Mouse (Mus musculus) embryonic stem cell, embryonic (primary cell): Measurements from ENCODE around the gene Snx1.

Source experiments
- CTCF ChIA-PET, 4 experiments: fragments of 300-600 bp in 2 of 4; fragments of 350-600 bp in 2 of 4; sonication (Branson Sonifier 250); formaldehyde crosslinking; loops; one replicate each; lab custom pipeline; 2022; ENCODE audit warnings: inconsistent platforms in 2 of 4; lab: Charles Lee
- POLR2A ChIA-PET, 4 experiments: fragments of 300-600 bp in 2 of 4; fragments of 350-600 bp in 2 of 4; sonication (Branson Sonifier 250); formaldehyde crosslinking; loops; one replicate each; lab custom pipeline; 2022; ENCODE audit warnings: antibody characterized with exemption in 4 of 4, inconsistent platforms in 1 of 4; lab: Charles Lee

The Snx1 gene

DNA sequence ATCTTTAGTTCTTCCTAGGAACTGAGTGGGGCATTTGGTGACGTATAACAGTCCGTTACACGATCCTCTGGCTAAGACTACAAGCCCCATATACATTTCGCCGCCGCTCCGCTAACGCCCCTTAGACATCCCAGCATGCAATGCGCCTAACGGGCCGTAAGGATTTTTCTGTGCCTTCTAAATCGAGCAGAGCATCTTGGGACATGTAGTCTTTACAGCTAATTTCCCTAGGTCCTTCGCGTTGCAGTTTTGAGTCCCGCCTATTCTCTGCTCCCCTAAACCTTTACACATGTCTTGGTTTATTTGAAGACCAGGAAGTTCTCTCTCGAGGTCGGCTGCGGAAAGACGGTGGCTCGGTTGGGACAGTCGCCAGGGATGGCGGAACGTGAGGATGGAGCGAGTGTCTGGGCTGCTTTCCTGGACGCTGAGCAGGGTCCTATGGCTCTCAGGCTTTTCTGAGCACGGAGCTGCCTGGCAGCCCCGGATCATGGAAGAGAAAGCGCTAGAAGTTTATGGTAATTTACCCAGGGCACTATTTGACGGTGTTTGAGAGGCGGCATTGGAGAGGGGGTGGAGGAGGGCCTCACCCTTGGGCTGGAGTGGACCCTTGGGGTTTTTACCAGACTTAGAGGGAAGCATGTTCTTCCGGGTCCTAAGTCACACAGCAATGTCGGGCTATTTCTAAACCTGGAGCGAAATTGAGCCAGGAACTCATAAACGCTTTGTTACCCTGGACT lies at the start of gene Snx1, which contains the start of gene Ciao2a:
TSS of gene Snx1 (minus strand) at position 132 of the 737 bp plus-strand sequence.
TSS of gene Ciao2a (plus strand) at position 156 of the 737 bp plus-strand sequence.
- CTCF ChIA-PET = interaction anchor here in 2 of 4 experiments (0.5 to 1.5 kb wide), 6 partner anchors 9 to 1741 kb away, joined by 3 to 4 read pairs (median 3); partner anchors contain the start of gene Megf11 (in 1 of the 2)
- POLR2A ChIA-PET = interaction anchor here (0.6 to 2.2 kb wide), 17 partner anchors 9 to 819 kb away, joined by 3 to 11 read pairs (median 3); partner anchors contain the start of genes Aph1c (in 1 of the 4), Rps27l (in 1 of the 4) and Zfp609 (in 1 of the 4)

DNA sequence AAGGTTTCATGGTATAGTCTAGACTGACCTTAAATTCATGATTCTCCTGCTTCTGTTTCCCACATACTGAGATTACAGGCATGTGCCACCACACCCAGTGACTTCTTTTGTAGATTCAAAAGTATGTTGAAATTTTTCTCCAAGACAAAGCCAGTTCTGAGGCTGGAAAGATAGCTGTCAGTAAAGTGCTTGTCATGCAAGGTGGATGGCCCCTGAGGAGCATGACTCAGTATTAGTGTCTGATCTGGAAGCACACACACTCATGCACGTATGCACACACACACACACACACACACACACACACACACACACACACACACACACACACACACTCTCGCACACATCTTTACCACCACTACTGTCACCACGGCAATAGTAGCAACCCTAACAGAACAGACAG lies 48.6 kb upstream of the Snx1 start:
- POLR2A ChIA-PET = interaction anchor here in 1 of 4 experiments (0.7 kb wide), 1 partner anchor 112 kb away, joined by 3 read pairs; no protein-coding TSS in a partner anchor
- CTCF ChIA-PET = no interaction called here

DNA sequence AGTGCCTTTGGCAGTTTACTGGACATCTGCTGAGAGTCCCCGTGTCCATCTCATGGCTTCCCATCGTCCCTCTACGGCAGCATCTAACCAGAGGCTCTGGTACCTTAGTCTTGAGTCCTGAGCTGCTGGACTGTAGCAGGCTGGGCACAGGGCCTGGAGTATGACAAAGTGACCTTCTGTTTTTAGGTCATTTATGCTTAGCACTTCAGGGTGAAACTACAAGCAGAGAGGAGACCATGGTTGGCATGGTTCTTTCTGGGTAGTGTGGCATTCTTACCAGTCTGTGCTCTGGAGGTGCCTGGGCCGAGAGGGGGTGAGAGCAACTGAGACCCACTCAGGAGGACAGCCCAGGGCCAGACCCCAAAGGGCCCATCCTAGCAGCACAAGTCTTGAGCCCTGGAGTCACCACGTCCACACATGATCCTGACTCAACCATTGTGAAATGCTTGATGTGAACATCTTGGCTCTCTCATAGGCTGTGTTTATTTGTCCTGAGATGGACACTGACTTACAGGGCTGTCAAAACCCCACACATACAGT lies 47.0 kb upstream of the Snx1 start:
- CTCF ChIA-PET = interaction anchor here in 2 of 4 experiments (0.6 to 1.6 kb wide), 2 partner anchors 8 to 60 kb away, joined by 3 to 4 read pairs; no protein-coding TSS in a partner anchor
- POLR2A ChIA-PET = no interaction called here

DNA sequence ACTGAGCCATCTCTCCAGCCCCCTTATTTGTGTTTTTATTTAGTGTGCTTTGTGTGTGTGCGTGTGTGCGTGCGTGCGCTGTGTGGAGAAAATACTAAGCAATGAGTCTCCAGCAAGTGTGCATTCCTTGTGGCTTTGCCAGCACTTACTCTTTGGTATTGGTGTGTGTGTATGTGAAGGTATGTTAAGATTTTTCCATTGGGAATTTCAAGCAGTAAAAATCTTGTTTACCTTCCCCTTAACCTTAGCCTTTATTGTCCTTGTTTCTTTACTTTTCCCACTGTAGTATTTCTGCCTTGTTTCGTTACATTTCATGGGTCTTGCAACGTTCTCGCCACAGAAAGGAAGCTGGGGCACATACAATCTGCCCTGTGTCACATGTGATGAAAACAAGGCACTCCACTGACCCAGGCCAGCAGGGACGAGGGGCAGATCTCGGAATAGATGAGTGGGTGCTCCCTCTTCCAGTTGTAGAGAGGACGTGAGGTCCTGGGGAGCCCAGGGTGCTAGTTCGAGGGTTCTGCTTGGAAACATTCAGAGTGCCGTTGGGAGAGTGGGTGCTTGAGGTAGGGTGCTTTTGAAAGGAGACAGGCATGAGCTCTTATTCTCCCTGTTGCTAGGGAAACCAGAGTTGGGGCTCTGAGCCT lies 45.0 kb upstream of the Snx1 start:
- ChIA-PET CTCF (interaction anchor here in 1 of 4 experiments (0.7 kb wide), 1 partner anchor 519 kb away, joined by 3 read pairs; no protein-coding TSS in a partner anchor), POLR2A (no interaction called here)

DNA sequence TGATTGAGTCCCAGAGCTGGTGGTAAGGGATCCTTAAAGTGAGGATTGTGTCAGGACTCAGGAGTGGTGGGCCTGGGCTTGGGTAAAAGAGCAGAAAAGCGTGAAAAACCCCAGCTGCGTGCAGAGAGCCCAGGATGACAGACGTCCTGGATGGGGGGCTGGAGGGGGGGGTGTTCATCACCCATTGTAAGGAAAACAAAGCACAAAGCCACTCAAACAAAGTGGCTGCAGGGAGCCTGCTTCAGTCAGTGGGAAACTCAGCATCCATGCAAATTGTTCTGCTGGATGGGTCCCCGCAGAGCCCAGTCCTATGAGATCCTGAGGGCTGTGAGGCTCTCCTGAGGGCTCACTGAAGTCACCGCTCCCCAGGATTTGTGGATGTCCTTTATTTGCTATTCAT lies 44.1 kb upstream of the Snx1 start:
- POLR2A ChIA-PET = interaction anchor here in 1 of 4 experiments (0.6 to 1.1 kb wide), 2 partner anchors 17 to 422 kb away, joined by 3 read pairs; partner anchors contain the start of gene Usp3
- CTCF ChIA-PET = no interaction called here

DNA sequence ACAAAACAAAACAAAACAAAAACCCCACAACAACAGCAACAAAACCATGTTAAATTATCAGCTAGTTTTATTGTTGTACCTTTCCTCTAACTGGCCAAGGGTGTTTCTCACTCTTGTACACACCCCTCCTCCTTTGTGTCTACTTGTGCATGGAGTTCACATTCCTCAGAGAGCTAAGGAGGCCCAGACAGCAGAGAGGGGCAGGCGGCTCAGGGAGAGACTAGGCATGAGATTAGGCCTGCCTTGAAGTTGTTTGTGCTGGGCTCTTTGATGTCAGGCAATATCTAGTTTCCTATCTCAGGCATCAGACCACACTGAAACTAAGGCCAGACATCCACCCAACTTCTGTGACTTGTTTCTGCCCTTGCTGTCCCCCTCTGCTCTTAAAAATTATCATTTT lies 41.8 kb upstream of the Snx1 start:
- CTCF ChIA-PET = interaction anchor here in 2 of 4 experiments (0.6 to 1.5 kb wide), 2 partner anchors 10 to 49 kb away, joined by 4 read pairs; partner anchors contain the start of gene Dapk2 (in 1 of the 2)

DNA sequence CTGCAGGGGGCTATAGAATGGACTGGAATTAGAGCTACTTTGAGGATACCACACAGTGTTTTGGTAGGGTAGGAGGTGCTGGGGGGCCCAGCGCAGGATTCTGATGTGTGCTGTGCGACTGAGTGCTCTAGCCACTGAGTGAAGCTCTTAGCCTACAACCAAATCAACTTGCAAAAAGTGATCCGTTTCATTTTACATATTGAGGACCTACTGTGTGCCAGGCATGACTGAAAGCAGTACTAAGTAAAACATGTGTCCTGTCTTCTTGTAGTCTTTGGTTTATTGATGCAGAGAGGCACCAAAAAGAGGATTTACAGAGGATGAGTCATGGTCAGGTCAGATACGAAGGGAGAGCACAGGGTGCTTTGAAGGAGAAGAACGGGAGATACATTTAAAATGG lies 40.8 kb upstream of the Snx1 start:
- POLR2A ChIA-PET = interaction anchor here in 1 of 4 experiments (1.4 kb wide), 1 partner anchor 9 kb away, joined by 4 read pairs; the partner anchor contains the start of gene Dapk2

More for the DNA sequence above, 41.8 kb upstream of the Snx1 start:
- POLR2A ChIA-PET = interaction anchor here in 1 of 4 experiments (0.5 to 1.4 kb wide), 4 partner anchors 10 to 341 kb away, joined by 3 to 4 read pairs (median 4); partner anchors contain the start of genes Dapk2 and Zfp609

DNA sequence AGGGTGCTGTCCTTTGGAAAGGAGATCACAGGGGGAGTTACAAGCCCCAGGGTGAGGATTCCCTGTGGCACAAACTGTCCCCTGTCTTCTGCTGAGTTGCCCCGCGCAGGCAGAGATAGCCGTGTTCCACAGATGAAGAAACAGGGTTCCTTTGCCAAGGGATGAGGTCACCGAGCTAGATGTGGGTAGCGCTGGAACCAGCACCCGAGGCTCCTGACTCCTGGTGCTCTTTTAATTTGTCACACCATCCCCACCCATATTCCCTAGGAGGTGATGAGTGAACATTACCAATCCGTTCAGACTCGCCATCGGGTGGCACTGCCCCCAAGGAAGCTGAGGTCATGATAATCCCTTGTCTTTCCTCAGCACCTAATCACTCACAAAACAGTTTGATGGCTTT lies 36.6 kb upstream of the Snx1 start:
- CTCF ChIA-PET = interaction anchor here in 1 of 4 experiments (0.6 kb wide), 1 partner anchor 615 kb away, joined by 3 read pairs; no protein-coding TSS in a partner anchor
- POLR2A ChIA-PET = no interaction called here

More for the DNA sequence above, 40.8 kb upstream of the Snx1 start:
- CTCF ChIA-PET = interaction anchor here in 1 of 4 experiments (1.5 kb wide), 1 partner anchor 9 kb away, joined by 4 read pairs; the partner anchor contains the start of gene Dapk2

DNA sequence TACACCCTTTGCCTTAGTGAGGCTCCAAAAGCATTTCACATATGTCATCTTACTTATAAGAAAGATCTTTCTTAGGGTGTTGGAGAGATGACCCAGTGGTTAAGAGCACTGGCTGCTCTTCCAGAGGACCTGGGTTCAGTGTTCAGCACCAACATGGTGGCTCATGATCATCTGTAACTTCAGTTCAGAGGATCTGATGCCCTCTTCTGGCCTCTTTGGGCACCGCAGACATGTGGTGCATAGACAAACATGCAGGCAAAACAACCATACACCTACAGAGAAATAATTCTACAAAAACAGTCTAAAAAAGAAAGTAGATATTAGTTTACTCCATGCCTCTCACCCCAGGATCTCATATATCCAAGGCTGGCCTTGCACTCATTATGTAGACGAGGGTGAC lies 33.8 kb upstream of the Snx1 start:
- ChIA-PET POLR2A (no interaction called here), CTCF (interaction anchor here in 1 of 4 experiments (0.6 kb wide), 1 partner anchor 13 kb away, joined by 4 read pairs; no protein-coding TSS in a partner anchor)

DNA sequence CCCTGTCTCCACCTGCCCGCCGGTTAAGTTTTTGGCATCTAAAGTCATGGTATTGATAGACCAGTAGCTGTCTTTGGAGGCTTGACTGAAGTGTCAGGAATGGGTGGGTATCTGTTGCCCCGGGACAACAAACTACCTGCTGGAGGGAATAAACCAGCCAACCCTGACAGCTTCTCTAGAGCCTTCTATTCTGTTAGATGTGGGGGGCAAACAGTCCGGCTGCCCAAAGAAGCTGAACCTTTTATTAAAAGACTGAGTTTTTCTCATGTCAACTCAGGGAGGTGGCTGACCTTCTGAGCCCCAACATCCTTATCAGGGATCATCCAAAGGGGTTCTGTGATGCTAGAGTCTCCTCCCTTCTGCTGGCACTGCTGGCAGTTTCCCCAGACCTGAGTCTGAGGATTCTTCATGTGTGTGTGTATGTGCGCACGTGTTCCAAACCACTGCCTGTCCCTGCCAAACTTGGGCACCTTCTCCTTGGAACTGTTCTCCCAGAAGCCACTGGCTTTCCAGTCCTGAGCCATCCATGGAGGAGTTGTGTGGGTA lies 32.6 kb upstream of the Snx1 start:
- ChIA-PET POLR2A (interaction anchor here in 3 of 4 experiments (0.6 to 1.6 kb wide), 9 partner anchors 9 to 947 kb away, joined by 3 to 7 read pairs (median 3); no protein-coding TSS in a partner anchor), CTCF (interaction anchor here (0.5 to 2.6 kb wide), 14 partner anchors 10 to 1477 kb away, joined by 3 to 12 read pairs (median 4); partner anchors contain the start of gene Ankdd1a (in 1 of the 4))

DNA sequence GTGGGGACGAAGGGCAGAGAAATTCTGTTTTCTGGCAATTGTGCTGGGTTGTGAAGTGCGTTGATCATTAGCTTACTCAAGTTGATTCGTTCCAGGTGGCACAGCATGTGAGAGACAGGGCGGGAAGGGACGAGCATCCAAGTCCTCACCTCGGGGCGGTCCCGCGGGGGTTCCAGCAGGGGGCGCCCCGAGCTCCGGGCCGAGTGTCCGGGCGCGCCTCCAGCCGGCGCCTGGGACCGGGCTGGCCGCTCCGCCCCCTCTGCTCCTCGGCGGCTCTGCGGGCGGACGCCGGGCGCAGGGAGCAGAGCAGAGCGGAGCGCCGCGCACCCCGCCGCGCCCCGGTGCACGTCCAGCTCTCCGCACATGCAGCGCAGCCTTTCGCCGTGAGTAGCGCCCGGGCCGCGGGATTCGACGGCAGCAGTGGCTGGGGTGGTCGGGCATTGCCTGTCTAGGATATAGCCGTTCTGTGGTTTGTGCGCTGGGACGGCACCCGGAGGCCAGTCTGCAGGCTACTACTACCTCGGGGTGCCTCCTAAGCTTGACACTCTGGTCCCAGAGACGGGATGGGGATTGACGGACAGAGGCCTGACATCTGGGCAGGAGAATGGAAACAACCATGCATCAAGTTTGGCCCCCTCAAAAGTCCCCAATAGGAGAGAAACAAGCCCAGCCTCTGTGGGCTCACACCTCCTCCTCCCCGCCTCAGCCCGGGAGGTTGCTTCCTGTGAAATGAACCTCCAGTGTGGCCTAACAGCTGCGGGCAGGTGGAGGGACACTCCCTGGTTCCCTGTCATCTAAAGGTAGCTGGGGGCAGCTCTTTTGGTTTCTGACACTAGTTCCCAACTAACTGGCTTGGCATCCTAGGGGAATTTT lies 31.8 kb upstream of the Snx1 start, which contains the start of gene Dapk2:
TSS of gene Dapk2 (plus strand) at position 266 of the 873 bp plus-strand sequence.
- ChIA-PET POLR2A (interaction anchor here in 3 of 4 experiments (0.6 to 1.6 kb wide), 18 partner anchors 10 to 948 kb away, joined by 3 to 7 read pairs (median 3); no protein-coding TSS in a partner anchor), CTCF (interaction anchor here (0.5 to 2.6 kb wide), 34 partner anchors 9 to 676 kb away, joined by 3 to 12 read pairs (median 4); partner anchors contain the start of genes Ankdd1a (in 1 of the 4), Aph1b (in 1 of the 4), Aph1c (in 1 of the 4) and Fbxl22 (in 1 of the 4))

DNA sequence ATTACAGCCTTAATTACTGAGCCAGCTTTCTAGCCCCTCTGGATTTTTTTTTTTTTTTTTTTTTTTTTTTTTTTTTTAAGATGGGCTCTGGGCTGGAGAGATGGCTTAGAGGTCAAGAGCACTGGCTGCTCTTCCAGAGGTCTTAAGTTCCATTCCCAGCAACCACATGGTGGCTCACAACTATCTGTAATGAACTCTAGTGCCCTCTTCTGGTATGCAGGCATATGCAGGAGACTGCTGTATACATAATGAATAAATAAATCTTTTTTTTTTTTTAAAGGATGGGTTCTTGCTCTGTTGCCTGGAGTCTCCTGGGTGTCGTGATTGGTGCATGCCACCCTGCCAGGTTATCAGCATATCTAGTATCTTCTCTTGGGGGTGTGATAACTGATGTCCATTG lies 29.1 kb upstream of the Snx1 start:
- POLR2A ChIA-PET = interaction anchor here in 2 of 4 experiments (0.6 to 0.7 kb wide), 2 partner anchors 9 to 29 kb away, joined by 3 to 5 read pairs; partner anchors contain the start of genes Ciao2a (in 1 of the 2) and Snx1 (in 1 of the 2)
- CTCF ChIA-PET = interaction anchor here in 2 of 4 experiments (0.5 to 0.7 kb wide), 4 partner anchors 250 to 1567 kb away, joined by 3 to 4 read pairs (median 3); no protein-coding TSS in a partner anchor

DNA sequence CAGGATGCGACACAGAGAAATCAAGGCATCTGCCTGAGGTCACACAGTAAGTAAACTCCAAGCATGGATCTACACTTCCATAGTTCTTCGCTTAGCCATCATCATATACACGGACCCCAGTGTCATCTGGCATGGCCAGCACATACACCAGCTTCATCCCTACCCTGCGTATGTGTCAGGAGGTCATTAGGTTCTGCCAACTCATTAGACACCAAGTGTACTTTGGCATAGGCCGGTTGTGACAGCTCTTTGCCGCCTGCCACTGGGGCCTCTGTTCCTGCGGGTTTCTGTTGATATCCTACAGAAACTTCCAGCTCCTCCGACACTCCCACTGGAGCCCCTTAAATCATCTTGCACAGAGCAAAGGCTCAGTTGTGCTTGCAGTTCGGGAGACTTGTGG lies 27.6 kb upstream of the Snx1 start:
- ChIA-PET CTCF (interaction anchor here in 2 of 4 experiments (0.5 to 1.1 kb wide), 2 partner anchors 10 to 298 kb away, joined by 3 to 6 read pairs; no protein-coding TSS in a partner anchor), POLR2A (no interaction called here)

DNA sequence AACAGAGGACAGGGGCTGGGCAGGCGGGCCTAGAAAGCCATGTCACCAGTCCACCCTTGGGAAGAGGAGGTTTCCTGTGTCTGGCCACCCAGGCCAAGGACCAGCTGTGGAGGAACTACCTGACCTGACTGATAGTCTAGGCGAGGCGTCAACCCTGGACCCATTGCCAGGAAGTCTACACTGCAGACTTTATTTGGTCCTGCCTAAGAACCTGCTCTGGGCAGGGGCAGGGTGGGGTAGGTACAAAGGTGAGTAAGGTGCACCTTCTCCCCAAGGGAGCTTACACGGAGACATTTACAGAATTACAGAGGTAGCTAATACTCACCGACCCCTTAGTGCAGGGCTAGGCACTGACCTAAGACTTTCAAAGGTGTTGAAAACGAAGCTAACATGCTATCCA lies 27.2 kb upstream of the Snx1 start:
- CTCF ChIA-PET = interaction anchor here in 2 of 4 experiments (0.5 to 1.1 kb wide), 2 partner anchors 9 to 298 kb away, joined by 3 to 6 read pairs; no protein-coding TSS in a partner anchor
- POLR2A ChIA-PET = no interaction called here

DNA sequence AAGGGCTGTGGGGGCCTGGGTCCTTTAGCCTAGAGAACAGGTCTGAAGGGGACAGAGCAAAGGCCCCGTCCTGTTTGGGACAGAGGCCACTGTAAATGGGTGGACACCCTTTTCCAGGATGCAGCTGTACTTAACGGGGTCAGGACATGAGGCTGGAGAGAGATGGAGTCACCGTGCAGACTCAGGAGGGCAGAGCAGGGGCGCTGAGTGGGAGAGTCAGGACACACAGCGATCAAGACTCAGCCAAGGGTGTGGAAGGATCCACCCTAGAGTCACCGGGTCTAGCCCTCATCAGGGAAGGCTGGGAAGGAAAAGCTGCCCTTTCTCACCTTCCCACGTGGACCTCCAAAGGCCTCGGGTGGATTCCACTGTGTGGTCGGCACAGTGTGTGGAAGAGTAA lies 25.6 kb upstream of the Snx1 start:
- POLR2A ChIA-PET = interaction anchor here in 2 of 4 experiments (1.0 to 1.4 kb wide), 4 partner anchors 14 to 794 kb away, joined by 3 to 5 read pairs (median 4); partner anchors contain the start of gene Rps27l (in 1 of the 2)
- CTCF ChIA-PET = interaction anchor here (0.5 to 1.2 kb wide), 7 partner anchors 7 to 546 kb away, joined by 3 to 6 read pairs (median 3); no protein-coding TSS in a partner anchor

DNA sequence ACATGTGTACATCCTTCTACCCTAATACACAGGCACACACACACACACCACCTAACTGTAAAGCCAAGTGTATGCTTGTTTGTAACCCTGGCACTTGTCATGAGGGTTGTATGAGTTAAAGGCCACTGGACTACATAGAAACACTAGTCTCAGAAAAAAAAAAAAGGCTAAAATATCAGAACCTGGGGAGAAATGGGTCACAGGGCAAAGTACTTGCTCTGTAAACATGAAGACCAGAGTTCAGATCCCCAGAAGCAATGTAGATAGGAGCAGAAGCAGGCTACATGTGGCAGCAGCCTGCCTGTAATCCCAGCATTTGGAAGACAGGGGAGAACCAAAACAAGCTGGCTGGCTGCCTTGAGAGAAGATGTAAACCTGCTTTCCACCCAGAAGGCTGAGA lies 19.8 kb upstream of the Snx1 start:
- CTCF ChIA-PET = interaction anchor here in 3 of 4 experiments (0.6 to 2.3 kb wide), 9 partner anchors 11 to 1822 kb away, joined by 3 to 12 read pairs (median 4); partner anchors contain the start of gene Dapk2 (in 2 of the 3)
- POLR2A ChIA-PET = interaction anchor here in 3 of 4 experiments (0.7 to 2.0 kb wide), 6 partner anchors 12 to 1042 kb away, joined by 3 to 7 read pairs (median 4); partner anchors contain the start of genes Ciao2a (in 1 of the 3), Dapk2 (in 1 of the 3) and Snx1 (in 1 of the 3)
